Mouse (Mus musculus) splenic B cell, adult 2 months (primary cell): ENCODE data around the gene Mfsd14a.
"Not testable (repeated sequence)": the region's sequence is repeated elsewhere in the genome, so short reads cannot be mapped to it uniquely, and the experiment has no call there.

Source experiments
- DNase-seq: peaks from one replicate; pipeline ENCODE4 v3.0.0-alpha.2; 2011; ENCODE audit warnings: low read depth, low spot score
- H3K27me3 ChIP-seq: 2 replicates; pipeline ENCODE4 v1.6.1; 2012; ENCODE audit warnings: mild to moderate bottlenecking, low read length, moderate library complexity, mixed read lengths; ENCODE audit not compliant: control insufficient read depth, poor library complexity, insufficient read depth, severe bottlenecking
- H3K36me3 ChIP-seq: 2 replicates; pipeline ENCODE4 v1.6.1; 2012; ENCODE audit warnings: mild to moderate bottlenecking, low read length, moderate library complexity, mixed read lengths; ENCODE audit not compliant: control insufficient read depth, poor library complexity, insufficient read depth, severe bottlenecking

Gene Mfsd14a

GRCm38 (mm10) chr3:116662463-116662863, at the start of gene Mfsd14a:
Gene Mfsd14a (minus strand): TSS chr3:116662677.
- peak; percentile 98 for DNase-seq
- Histone ChIP-seq H3K36me3 (no peaks in the 10 kb centered on the region), H3K27me3 (no peaks in the 10 kb centered on the region)

GRCm38 (mm10) chr3:116711624-116712435, 49.4 kb upstream of the Mfsd14a start:
- Histone ChIP-seq H3K36me3 (no peaks in the 10 kb centered on the region), H3K27me3 (no peaks in the 10 kb centered on the region)
- peak; percentile 66 for DNase-seq

GRCm38 (mm10) chr3:116710941-116711340, 48.5 kb upstream of the Mfsd14a start:
- DNase-seq = peak; percentile 40
- Histone ChIP-seq H3K27me3 (no peaks in the 10 kb centered on the region), H3K36me3 (no peaks in the 10 kb centered on the region)

DNA sequence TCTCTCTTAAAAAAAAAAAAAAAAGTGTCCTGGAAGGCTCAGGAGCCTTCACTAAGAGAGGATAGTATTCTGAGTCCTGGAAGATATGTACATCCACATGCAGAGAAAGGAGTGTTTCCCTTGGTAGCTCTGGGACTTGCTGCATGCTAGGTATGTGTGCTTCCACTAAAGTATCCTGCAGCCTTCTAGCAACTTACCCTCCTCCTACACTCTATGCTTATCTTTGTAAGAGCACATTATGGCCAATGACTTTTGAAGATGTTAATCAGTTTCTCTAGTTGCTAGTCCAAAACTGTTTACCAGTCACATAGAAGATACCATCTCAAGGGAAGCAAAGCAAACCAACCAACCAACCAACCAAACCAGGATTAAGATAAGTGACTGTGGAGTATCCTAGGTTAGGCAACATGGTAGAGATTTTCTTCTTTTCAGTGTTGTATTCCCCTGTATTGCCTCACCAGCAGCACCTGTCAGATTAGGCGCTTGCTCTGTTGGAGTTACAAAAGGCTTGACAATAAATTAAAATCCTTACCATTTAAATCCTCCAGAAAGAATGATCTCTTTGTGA, 43.2 kb upstream of the Mfsd14a start:
- Histone ChIP-seq H3K36me3 (0 out of 2 replicates have a peak, but pooled peaks cover 2% of the 10 kb centered on the region), H3K27me3 (no peaks in the 10 kb centered on the region)
- no peak for DNase-seq

GRCm38 (mm10) chr3:116703835-116704234, 41.4 kb upstream of the Mfsd14a start:
- no peak for DNase-seq
- Histone ChIP-seq H3K36me3 (0 out of 2 replicates have a peak, but pooled peaks cover 2% of the 10 kb centered on the region), H3K27me3 (no peaks in the 10 kb centered on the region)

GRCm38 (mm10) chr3:116702647-116703272, 40.3 kb upstream of the Mfsd14a start:
- Histone ChIP-seq H3K27me3 (no peaks in the 10 kb centered on the region), H3K36me3 (0 out of 2 replicates have a peak, but pooled peaks cover 2% of the 10 kb centered on the region)
- no peak for DNase-seq

DNA sequence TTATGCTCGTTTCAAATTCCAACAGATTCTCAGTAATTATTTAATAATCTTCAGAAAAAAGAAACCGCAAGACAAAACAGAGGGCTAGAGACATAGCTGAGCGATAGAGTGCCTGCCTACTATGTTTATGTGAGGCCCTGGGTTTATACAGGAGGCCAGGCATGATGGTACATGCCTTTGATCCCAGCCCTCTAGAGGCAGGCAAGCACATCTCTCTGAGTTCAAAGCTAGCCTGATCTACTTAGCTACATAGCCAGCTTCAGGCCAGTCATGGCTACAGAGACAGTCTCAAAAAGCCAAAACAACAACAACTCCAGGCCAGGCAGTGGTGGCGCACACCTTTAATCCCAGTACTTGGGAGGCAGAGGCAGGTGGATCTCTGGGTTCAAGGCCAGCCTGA, 39.1 kb upstream of the Mfsd14a start:
- DNase-seq = no peak
- no peaks in the 10 kb centered on the region for H3K27me3 ChIP-seq
- 0 out of 2 replicates have a peak, but pooled peaks cover 2% of the 10 kb centered on the region for H3K36me3 ChIP-seq

GRCm38 (mm10) chr3:116698786-116699185, 36.3 kb upstream of the Mfsd14a start:
- no peaks in the 10 kb centered on the region for H3K36me3 ChIP-seq
- H3K27me3 ChIP-seq = no peaks in the 10 kb centered on the region
- peak; percentile 18 for DNase-seq

- Histone ChIP-seq H3K36me3 (no peaks in the 10 kb centered on the region), H3K27me3 (no peaks in the 10 kb centered on the region)
- no peak for DNase-seq
These were observed 33.1 kb upstream of the Mfsd14a start for GRCm38 (mm10) chr3:116695666-116695985.

DNA sequence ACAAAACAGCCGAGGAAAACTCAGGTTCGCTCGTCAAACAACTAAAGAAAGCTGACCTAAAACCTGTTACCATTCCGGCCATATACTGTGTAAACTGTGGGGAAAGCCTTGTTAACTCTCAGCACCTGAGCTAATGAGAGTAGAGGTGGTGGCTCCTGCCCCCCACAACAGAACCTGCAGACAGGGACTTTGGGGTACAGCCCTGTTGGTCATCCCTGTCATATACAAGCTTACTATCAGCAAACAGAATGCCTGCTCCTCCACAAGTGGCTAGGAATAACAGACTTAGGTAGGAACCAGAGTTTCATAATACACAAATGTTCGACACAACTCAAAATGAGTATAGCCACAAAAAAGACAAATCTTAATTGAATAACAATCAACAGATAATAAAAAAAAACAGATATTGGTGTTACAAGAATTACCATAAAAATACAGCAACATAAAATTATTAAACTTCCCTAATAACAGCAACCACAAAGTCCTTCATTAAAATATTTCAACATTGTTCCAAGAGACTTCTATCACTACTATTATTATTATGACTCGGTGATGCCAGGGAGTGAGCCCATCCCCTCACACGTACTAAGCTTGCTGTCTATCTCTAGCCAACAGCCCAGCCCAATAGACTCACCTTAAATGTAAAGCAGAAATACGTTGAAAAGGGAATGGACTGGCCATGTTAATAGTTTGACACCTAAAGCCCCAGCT, 32.6 kb upstream of the Mfsd14a start:
- no peak for DNase-seq
- Histone ChIP-seq H3K36me3 (no peaks in the 10 kb centered on the region), H3K27me3 (no peaks in the 10 kb centered on the region)

GRCm38 (mm10) chr3:116694312-116694711, 31.8 kb upstream of the Mfsd14a start:
- H3K36me3 ChIP-seq = no peaks in the 10 kb centered on the region
- no peak for DNase-seq
- H3K27me3 ChIP-seq = no peaks in the 10 kb centered on the region

- no peaks in the 10 kb centered on the region for H3K27me3 ChIP-seq
- H3K36me3 ChIP-seq = no peaks in the 10 kb centered on the region
- DNase-seq = no peak
These were observed 18.7 kb upstream of the Mfsd14a start, which contains the start of gene Gm43191 for GRCm38 (mm10) chr3:116681160-116681559. Gene Gm43191 (minus strand): TSS chr3:116681260.

GRCm38 (mm10) chr3:116664281-116664680, 1.8 kb upstream of the Mfsd14a start:
- not testable (repeated sequence) for H3K36me3 ChIP-seq, H3K27me3 ChIP-seq, DNase-seq

DNA sequence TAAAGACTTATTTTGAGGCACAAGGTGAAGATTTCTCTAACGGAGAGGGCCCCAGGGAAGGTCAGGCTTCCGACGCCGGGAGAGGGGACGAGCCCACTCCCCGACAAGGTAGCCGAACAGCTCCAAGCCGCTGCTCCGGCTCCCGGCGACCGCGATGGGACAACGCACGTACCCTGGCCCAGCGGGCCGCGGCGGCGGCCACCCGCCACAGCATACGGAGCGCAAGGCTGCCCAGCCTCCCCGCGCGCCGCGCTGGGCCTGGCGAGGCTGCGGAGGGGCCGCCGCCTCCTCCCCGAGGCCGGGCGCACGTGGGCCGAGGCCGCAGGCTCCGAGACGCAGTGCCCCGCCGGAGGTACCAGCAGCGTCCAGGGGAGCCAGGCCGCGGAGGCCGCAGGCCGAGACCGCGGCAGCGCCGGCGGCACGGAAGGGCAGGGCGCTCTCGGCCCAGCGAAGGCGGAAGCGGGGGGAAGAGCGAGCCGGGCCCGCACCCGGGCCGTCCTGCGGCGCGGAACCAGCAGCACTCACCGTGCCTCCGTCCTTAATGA, 535 bp downstream of the Mfsd14a start:
- H3K27me3 ChIP-seq = no peaks in the 10 kb centered on the region
- DNase-seq = no peak
- no peaks in the 10 kb centered on the region for H3K36me3 ChIP-seq
